Mouse (Mus musculus) forelimb bud, embryonic 11.5 days (tissue): ENCODE measurements at regions not wholly inside any gene's neighbourhood (a gene's known extent, or its start where the extent isn't known, plus 50 kb on each side); places are given as distances from the start of the nearest gene placed in this dataset.

ENCODE experiments used
- DNase-seq: peaks from one replicate; pipeline ENCODE4 v3.0.0-alpha.2; 2012; ENCODE audit warnings: low read depth, low spot score

DNA sequence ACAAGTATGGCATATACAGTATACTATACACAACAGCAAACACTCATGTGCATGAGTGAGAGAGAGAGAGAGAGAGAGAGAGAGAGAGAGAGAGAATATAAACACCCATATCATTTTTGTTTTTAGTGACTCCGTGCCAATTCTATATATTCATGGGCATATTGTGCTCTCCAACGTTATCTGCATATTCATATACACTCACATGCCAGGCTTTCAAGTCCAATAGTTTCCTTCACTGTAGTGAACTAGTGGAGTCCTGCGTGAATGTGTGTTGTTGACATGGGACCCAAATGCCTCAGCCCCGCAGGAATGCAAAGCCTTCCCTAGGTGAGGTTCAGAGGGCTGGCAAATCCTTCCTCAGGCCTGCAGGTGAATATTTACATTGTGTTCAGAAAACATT, 53.4 kb upstream of the Nab1 start:
- no peak for DNase-seq

- no peak for DNase-seq
Measured at GRCm38 (mm10) chr1:52565812-52566211, 64.7 kb upstream of the Nemp2 start.

DNA sequence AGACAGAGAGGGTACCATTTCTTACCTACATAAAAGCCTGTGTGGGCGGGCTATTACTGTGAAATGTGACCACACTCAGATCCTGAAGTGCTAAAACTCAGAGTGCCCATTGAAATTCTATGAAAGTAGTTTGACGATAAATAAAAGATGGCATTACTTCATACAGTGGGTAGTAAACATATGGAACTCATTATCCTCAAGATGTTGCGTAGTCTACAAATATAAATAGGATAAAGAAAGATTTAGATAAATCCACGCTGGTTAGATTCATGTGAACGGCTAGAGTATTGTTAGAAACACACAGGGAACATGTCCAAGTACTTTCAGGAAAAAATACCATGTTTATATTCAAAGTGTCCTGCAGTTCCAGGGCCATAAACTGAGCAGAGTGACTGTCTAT, 58.8 kb upstream of the Nemp2 start:
- no peak for DNase-seq

- DNase-seq: peak; percentile 77
Measured at GRCm38 (mm10) chr1:52578298-52579056, 52.0 kb upstream of the Nemp2 start.

- no peak for DNase-seq
Measured at GRCm38 (mm10) chr1:52580132-52580896, 50.2 kb upstream of the Nemp2 start.
